Mouse (Mus musculus): ENCODE results near the gene Magee2.

- TF ChIP-seq CTCF (IDR thresholded peaks at IDR 0.05; ENCODE audit: insufficient read depth, low read depth, low read length) = no peak
- TF ChIP-seq POLR2A (IDR thresholded peaks at IDR 0.05; ENCODE audit: insufficient read depth, low read depth, low read length) = no peak
Measured at GRCm38 (mm10) chrX:104853610-104854009, 3.5 kb downstream of the Magee2 start.

Measured in olfactory bulb, adult 2 months (tissue).